15 mouse cellular contexts compared by ENCODE assay signal in genomic region chr12:12995974-12996361, GRCm38 (mm10). TPM values are rescaled to one million over a fixed set of nuclear protein-coding genes. Genes with fewer than 3 reads are reported as not detected.
DNase-seq lines count a peak whose midpoint lies in the region; ATAC-seq and TF ChIP-seq lines count a peak whose summit lies in the region.
"Had no signal": no experiment of that assay in that cellular context is flagged by ENCODE, and none has a peak within 500 bp of the region (broad histone marks: within the 10 kb centered on the region; RNA-seq: fewer than 3 reads in every experiment).

No protein-coding gene starts in this region.

- no peak overlapping the region for H3K27ac ChIP-seq in lung, embryonic 14.5 days (ENCODE audit: low read depth)
- H3K27ac ChIP-seq in embryonic facial prominence, embryonic 14.5 days (replicated peaks; ENCODE audit: low read depth, low read length) = 0 out of 2 replicates have a peak overlapping the region, but pooled peaks have one; percentile 15
- H3K27ac ChIP-seq in intestine, embryonic 16.5 days (ENCODE audit: low read length) = peak overlapping the region; percentile 15; the same call in 1 of the 2 replicates
- peak overlapping the region; percentile 54; the same call in 1 of the 2 replicates for H3K27ac ChIP-seq in stomach, embryonic 15.5 days
- H3K27ac ChIP-seq in thymus, adult 2 months (ENCODE audit: control insufficient read depth, insufficient read depth, low read length) = no peak overlapping the region
- H3K27ac ChIP-seq: embryonic facial prominence, embryonic 13.5 days; forebrain, embryonic 13.5 days; gastrocnemius, adult 2 months; heart, embryonic 13.5 days; hindbrain, embryonic 14.5 days had no signal

- no peak for TF ChIP-seq POLR2A in thymus, adult 2 months (IDR thresholded peaks at IDR 0.05; ENCODE audit: control insufficient read depth, extremely low read depth, insufficient read depth, low read length, poor library complexity)

- TF ChIP-seq CTCF in lung, embryonic 14.5 days (IDR thresholded peaks at IDR 0.05; ENCODE audit: low read depth) = no peak
- no peak for TF ChIP-seq CTCF in thymus, adult 2 months (IDR thresholded peaks at IDR 0.05; ENCODE audit: borderline replicate concordance, control insufficient read depth, extremely low read depth, insufficient read depth, low read length, poor library complexity)

- no peaks in the 10 kb centered on the region for H3K36me3 ChIP-seq in lung, embryonic 14.5 days (ENCODE audit: insufficient read depth)
- no peaks in the 10 kb centered on the region for H3K36me3 ChIP-seq in embryonic facial prominence, embryonic 14.5 days (ENCODE audit: control insufficient read depth, insufficient read depth, low read length)
- no peaks in the 10 kb centered on the region for H3K36me3 ChIP-seq in intestine, embryonic 16.5 days (ENCODE audit: control insufficient read depth, insufficient read depth, low read length)
- H3K36me3 ChIP-seq in stomach, embryonic 15.5 days = no peaks in the 10 kb centered on the region
- H3K36me3 ChIP-seq in thymus, adult 2 months (ENCODE audit: control insufficient read depth, insufficient read depth, low read length) = no peaks in the 10 kb centered on the region
- H3K36me3 ChIP-seq: embryonic facial prominence, embryonic 13.5 days; heart, embryonic 13.5 days had no signal

- H3K4me3 ChIP-seq in lung, embryonic 14.5 days (ENCODE audit: low read depth, low read length) = no peak overlapping the region
- no peak overlapping the region for H3K4me3 ChIP-seq in embryonic facial prominence, embryonic 14.5 days (ENCODE audit: low read depth, low read length)
- no peak overlapping the region for H3K4me3 ChIP-seq in intestine, embryonic 16.5 days (ENCODE audit: low read length)
- no peak overlapping the region for H3K4me3 ChIP-seq in stomach, embryonic 15.5 days (replicated peaks)
- H3K4me3 ChIP-seq in thymus, adult 2 months (ENCODE audit: control insufficient read depth, insufficient read depth, low read length) = no peak overlapping the region
- H3K4me3 ChIP-seq: embryonic facial prominence, embryonic 13.5 days; forebrain, embryonic 13.5 days; gastrocnemius, adult 2 months; heart, embryonic 13.5 days had no signal

- DNase-seq in lung, embryonic 14.5 days = peak; percentile 36
- no peak for DNase-seq in lung, postnatal 25 days (ENCODE audit: low spot score)
- peak; percentile 72 for DNase-seq in embryonic facial prominence, embryonic 14.5 days (ENCODE audit: low spot score)
- DNase-seq in natural killer cell, adult 2 months (ENCODE audit: low spot score in 2 of 2) = no peak
- no peak for DNase-seq in thymus, adult 2 months
- DNase-seq: cerebellum, adult 11-12 months; cerebellum, adult 9-10 months; forebrain, postnatal 0 days had no signal

- H3K4me1 ChIP-seq in lung, embryonic 14.5 days (ENCODE audit: insufficient read depth) = peaks cover 11% of the 10 kb centered on the region
- no peaks in the 10 kb centered on the region for H3K4me1 ChIP-seq in embryonic facial prominence, embryonic 14.5 days (ENCODE audit: control insufficient read depth, insufficient read depth, low read length)
- peaks cover 3% of the 10 kb centered on the region; the same call in 1 of the 2 replicates for H3K4me1 ChIP-seq in intestine, embryonic 16.5 days (ENCODE audit: control insufficient read depth, insufficient read depth, low read length)
- H3K4me1 ChIP-seq in stomach, embryonic 15.5 days = 0 out of 2 replicates have a peak, but pooled peaks cover 14% of the 10 kb centered on the region
- no peaks in the 10 kb centered on the region for H3K4me1 ChIP-seq in thymus, adult 2 months (replicated peaks; ENCODE audit: control insufficient read depth, insufficient read depth, low read length)

- WGBS in lung, embryonic 14.5 days = 35% methylated on average over 9 of the region's 9 CpGs
- 74% methylated on average over 9 of the region's 9 CpGs for WGBS in embryonic facial prominence, embryonic 14.5 days
- WGBS in intestine, embryonic 16.5 days = 65% methylated on average over 9 of the region's 9 CpGs
- 63% methylated on average over 9 of the region's 9 CpGs for WGBS in stomach, embryonic 15.5 days
- 96% methylated on average over 9 of the region's 9 CpGs for WGBS in thymus, adult 2 months

- ATAC-seq in lung, embryonic 14.5 days (ENCODE audit: insufficient read depth) = peak; percentile 33; the same call in 1 of the 2 replicates
- ATAC-seq in embryonic facial prominence, embryonic 14.5 days (ENCODE audit: low read depth) = peak; percentile 58; the same call in 1 of the 2 replicates
- peak; percentile 25; the same call in 1 of the 2 replicates for ATAC-seq in intestine, embryonic 16.5 days
- 0 out of 2 replicates have a peak, but pooled peaks have one; percentile 22 for ATAC-seq in stomach, embryonic 15.5 days (ENCODE audit: insufficient read depth, low FRiP score, low read depth)
- ATAC-seq: forebrain, postnatal 0 days had no signal

- H3K27me3 ChIP-seq in lung, embryonic 14.5 days (ENCODE audit: insufficient read depth, low read length) = no peaks in the 10 kb centered on the region
- no peaks in the 10 kb centered on the region for H3K27me3 ChIP-seq in embryonic facial prominence, embryonic 14.5 days (replicated peaks; ENCODE audit: control insufficient read depth, insufficient read depth, low read length)
- H3K27me3 ChIP-seq in intestine, embryonic 16.5 days (replicated peaks; ENCODE audit: control insufficient read depth, insufficient read depth, low read length) = no peaks in the 10 kb centered on the region
- H3K27me3 ChIP-seq in stomach, embryonic 15.5 days (replicated peaks) = no peaks in the 10 kb centered on the region
- no peaks in the 10 kb centered on the region for H3K27me3 ChIP-seq in thymus, adult 2 months (ENCODE audit: control insufficient read depth, insufficient read depth, low read length)
- H3K27me3 ChIP-seq: embryonic facial prominence, embryonic 13.5 days; forebrain, embryonic 13.5 days; heart, embryonic 13.5 days had no signal

- no peaks in the 10 kb centered on the region for H3K9me3 ChIP-seq in lung, embryonic 14.5 days (ENCODE audit: low read depth, low read length)
- H3K9me3 ChIP-seq in embryonic facial prominence, embryonic 14.5 days (ENCODE audit: control insufficient read depth, low read length) = no peaks in the 10 kb centered on the region
- H3K9me3 ChIP-seq in intestine, embryonic 16.5 days (ENCODE audit: control insufficient read depth, low read length) = no peaks in the 10 kb centered on the region
- no peaks in the 10 kb centered on the region for H3K9me3 ChIP-seq in stomach, embryonic 15.5 days
- H3K9me3 ChIP-seq: embryonic facial prominence, embryonic 13.5 days; forebrain, embryonic 13.5 days; heart, embryonic 13.5 days had no signal

- no peak overlapping the region for H3K9ac ChIP-seq in lung, embryonic 14.5 days
- no peak overlapping the region for H3K9ac ChIP-seq in embryonic facial prominence, embryonic 14.5 days (ENCODE audit: low read depth, low read length)
- no peak overlapping the region for H3K9ac ChIP-seq in intestine, embryonic 16.5 days (ENCODE audit: low read depth, low read length)
- H3K9ac ChIP-seq in stomach, embryonic 15.5 days = no peak overlapping the region
- H3K9ac ChIP-seq: embryonic facial prominence, embryonic 13.5 days; forebrain, embryonic 13.5 days; forebrain, postnatal 0 days; heart, embryonic 13.5 days; hindbrain, embryonic 14.5 days had no signal

- H3K4me2 ChIP-seq in lung, embryonic 14.5 days = peak overlapping the region; percentile 28; the same call in 1 of the 2 replicates
- H3K4me2 ChIP-seq in embryonic facial prominence, embryonic 14.5 days (ENCODE audit: low read depth, low read length) = no peak overlapping the region
- H3K4me2 ChIP-seq in intestine, embryonic 16.5 days (ENCODE audit: low read depth, low read length) = no peak overlapping the region
- H3K4me2 ChIP-seq in stomach, embryonic 15.5 days = no peak overlapping the region
- H3K4me2 ChIP-seq: embryonic facial prominence, embryonic 13.5 days; forebrain, embryonic 13.5 days; heart, embryonic 13.5 days; hindbrain, embryonic 14.5 days had no signal

RNA-seq across cellular contexts. Expression of gene Mycn, which starts 54.3 kb away (rescaled TPM):
- 64.2 and 70.7 TPM in 2 replicates for polyA plus RNA-seq in lung, embryonic 14.5 days (2014; fragmentation: Nextera tagmentation; extraction: Ambion mirVana)
- polyA plus RNA-seq in embryonic facial prominence, embryonic 14.5 days (2014; fragmentation: Nextera tagmentation; extraction: Ambion mirVana) = 17.0 and 23.4 TPM in 2 replicates
- 60.7 and 66.4 TPM in 2 replicates for polyA plus RNA-seq in intestine, embryonic 16.5 days (2015; fragmentation: Nextera tagmentation; extraction: Ambion mirVana)
- 45.7 and 52.6 TPM in 2 replicates for polyA plus RNA-seq in stomach, embryonic 15.5 days (2015; fragmentation: Nextera tagmentation; extraction: Ambion mirVana)
- 2.9 and 3.4 TPM in 2 replicates for polyA plus RNA-seq in thymus, adult 2 months (2012; rRNA removed)

Comparison
In these comparisons a context has a peak if more than half of its experiments do, and no peak if none do; other contexts are left out.
1. DNase-seq: peak in lung, embryonic 14.5 days (single experiment) and embryonic facial prominence, embryonic 14.5 days (single experiment); none in lung, postnatal 25 days (single experiment), natural killer cell, adult 2 months (0 of 2) and thymus, adult 2 months (single experiment).
2. H3K27ac ChIP-seq: peak in embryonic facial prominence, embryonic 14.5 days (single experiment), intestine, embryonic 16.5 days (single experiment) and stomach, embryonic 15.5 days (single experiment); none in lung, embryonic 14.5 days (single experiment) and thymus, adult 2 months (single experiment).
3. Peak in every context shown above with its lines, with median percentiles within 50 percentile points of each other: ATAC-seq.